ENCODE assay signal across 8 mouse cellular contexts in the genomic region with DNA sequence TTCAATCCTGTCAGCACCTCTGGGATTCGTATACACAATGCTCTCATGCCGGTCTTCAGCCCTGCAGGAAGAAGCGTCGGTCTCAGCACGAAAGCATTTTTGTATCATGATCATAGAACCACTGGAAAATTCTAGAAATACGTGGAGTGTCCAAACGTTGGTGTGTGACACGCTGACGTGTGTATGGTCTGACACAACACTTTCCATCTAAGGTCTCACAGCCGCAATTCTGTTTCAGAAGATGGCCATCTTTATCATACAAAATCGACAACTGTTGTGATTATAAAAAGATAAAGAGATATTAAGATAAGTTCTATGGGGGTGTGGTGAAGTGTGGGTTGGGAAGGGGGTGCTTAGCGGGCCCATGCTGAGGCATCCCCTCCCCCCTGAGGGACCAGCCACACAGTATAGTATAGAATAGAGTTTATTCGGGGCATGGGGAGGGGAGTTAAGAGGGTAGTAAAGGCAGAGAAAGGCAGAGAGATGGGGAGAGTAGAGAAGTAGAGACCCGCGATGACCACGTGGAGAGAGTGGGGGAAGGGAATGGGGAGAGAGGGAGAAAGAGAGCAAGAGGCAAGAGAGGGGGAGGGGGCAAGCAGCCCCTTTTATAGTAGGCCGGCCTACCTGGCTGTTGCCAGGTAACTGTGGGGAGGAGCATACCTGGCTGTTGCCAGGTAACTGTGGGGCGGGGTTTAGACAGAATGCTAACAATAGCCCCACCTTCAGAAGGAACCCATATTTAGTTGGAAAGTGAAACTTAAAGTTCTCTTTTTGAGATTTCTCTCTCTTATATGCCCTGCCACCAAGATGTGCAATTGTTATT.
DNase-seq lines count a peak whose midpoint lies in the region; ATAC-seq lines count a peak whose summit lies in the region.

No protein-coding gene starts in this region.

- H3K4me2 ChIP-seq in heart, embryonic 13.5 days = peak overlapping the region; percentile 70
- H3K4me2 ChIP-seq in forebrain, embryonic 11.5 days (ENCODE audit: low read depth, low read length, severe bottlenecking) = peak overlapping the region; percentile 42; the same call in 1 of the 2 replicates
- H3K4me2 ChIP-seq in kidney, embryonic 14.5 days (replicated peaks; ENCODE audit: low read depth, low read length) = peak overlapping the region; percentile 69

- no peaks in the 10 kb centered on the region for H3K36me3 ChIP-seq in heart, embryonic 13.5 days
- H3K36me3 ChIP-seq in forebrain, embryonic 11.5 days (ENCODE audit: control insufficient read depth, insufficient read depth, low read length) = no peaks in the 10 kb centered on the region
- H3K36me3 ChIP-seq in kidney, embryonic 14.5 days (ENCODE audit: control insufficient read depth, insufficient read depth, low read length) = no peaks in the 10 kb centered on the region

- no peak for ATAC-seq in heart, embryonic 13.5 days (ENCODE audit: extremely low read depth, insufficient number of reproducible peaks, low FRiP score, low TSS enrichment)
- no peak for ATAC-seq in forebrain, embryonic 11.5 days (replicated peaks; ENCODE audit: low FRiP score)
- ATAC-seq in kidney, embryonic 14.5 days (ENCODE audit: low FRiP score, low TSS enrichment) = peak; percentile 43

- peak overlapping the region; percentile 68 for H3K27ac ChIP-seq in heart, embryonic 13.5 days (replicated peaks)
- no peak overlapping the region for H3K27ac ChIP-seq in forebrain, embryonic 11.5 days (ENCODE audit: low read depth, low read length)
- peak overlapping the region; percentile 59; the same call in 1 of the 2 replicates for H3K27ac ChIP-seq in kidney, embryonic 14.5 days (ENCODE audit: low read depth, low read length)

- 0 out of 2 replicates have a peak, but pooled peaks cover 4% of the 10 kb centered on the region for H3K27me3 ChIP-seq in heart, embryonic 13.5 days (replicated peaks)
- peaks cover 11% of the 10 kb centered on the region for H3K27me3 ChIP-seq in forebrain, embryonic 11.5 days (ENCODE audit: control insufficient read depth, insufficient read depth, low read length)
- H3K27me3 ChIP-seq in kidney, embryonic 14.5 days (ENCODE audit: control insufficient read depth, insufficient read depth, low read length) = no peaks in the 10 kb centered on the region

- DNase-seq in heart, adult 9 months (ENCODE audit: low spot score in 2 of 2) = no peak
- no peak for DNase-seq in forebrain, embryonic 11.5 days (ENCODE audit: low spot score)
- DNase-seq in lung, postnatal 36 days = peak; percentile 76
- no peak for DNase-seq in cerebellum, postnatal 10 days
- no peak for DNase-seq in thymus, postnatal 4 days
- no peak for DNase-seq in layer of hippocampus, postnatal 25 days (ENCODE audit: extremely low spot score in 1 of 2, low spot score in 1 of 2)

- 18% methylated on average over 18 of the region's 18 CpGs for WGBS in heart, embryonic 13.5 days
- WGBS in forebrain, embryonic 11.5 days = 41% methylated on average over 18 of the region's 18 CpGs
- 42% methylated on average over 18 of the region's 18 CpGs for WGBS in kidney, embryonic 14.5 days

- H3K4me1 ChIP-seq in heart, embryonic 13.5 days = peaks cover 67% of the 10 kb centered on the region
- peaks cover 13% of the 10 kb centered on the region; the same call in 1 of the 2 replicates for H3K4me1 ChIP-seq in forebrain, embryonic 11.5 days (replicated peaks; ENCODE audit: control insufficient read depth, insufficient read depth, low read length)
- H3K4me1 ChIP-seq in kidney, embryonic 14.5 days (ENCODE audit: control insufficient read depth, insufficient read depth, low read length) = peaks cover 19% of the 10 kb centered on the region

- no peaks in the 10 kb centered on the region for H3K9me3 ChIP-seq in heart, embryonic 13.5 days
- no peaks in the 10 kb centered on the region for H3K9me3 ChIP-seq in forebrain, embryonic 11.5 days (ENCODE audit: control insufficient read depth, low read length)
- no peaks in the 10 kb centered on the region for H3K9me3 ChIP-seq in kidney, embryonic 14.5 days (ENCODE audit: control insufficient read depth, low read length)

- peak overlapping the region; percentile 74 for H3K9ac ChIP-seq in heart, embryonic 13.5 days
- no peak overlapping the region; the same call in 1 of the 2 replicates for H3K9ac ChIP-seq in forebrain, embryonic 11.5 days (ENCODE audit: low read length)
- H3K9ac ChIP-seq in kidney, embryonic 14.5 days (ENCODE audit: low read depth, low read length) = peak overlapping the region; percentile 29; the same call in 1 of the 2 replicates

- peak overlapping the region; percentile 43 for H3K4me3 ChIP-seq in heart, embryonic 13.5 days
- peak overlapping the region; percentile 19; the same call in 1 of the 2 replicates for H3K4me3 ChIP-seq in forebrain, embryonic 11.5 days (ENCODE audit: low read depth, low read length)
- H3K4me3 ChIP-seq in kidney, embryonic 14.5 days (ENCODE audit: low read length) = peak overlapping the region; percentile 35
